Mouse (Mus musculus): ENCODE results near the gene Glb1l. TPM values are rescaled to one million over a fixed set of nuclear protein-coding genes. Genes with fewer than 3 reads are reported as not detected.

The Glb1l gene
- polyA plus RNA-seq, 1 experiment = 2.0 TPM

DNA sequence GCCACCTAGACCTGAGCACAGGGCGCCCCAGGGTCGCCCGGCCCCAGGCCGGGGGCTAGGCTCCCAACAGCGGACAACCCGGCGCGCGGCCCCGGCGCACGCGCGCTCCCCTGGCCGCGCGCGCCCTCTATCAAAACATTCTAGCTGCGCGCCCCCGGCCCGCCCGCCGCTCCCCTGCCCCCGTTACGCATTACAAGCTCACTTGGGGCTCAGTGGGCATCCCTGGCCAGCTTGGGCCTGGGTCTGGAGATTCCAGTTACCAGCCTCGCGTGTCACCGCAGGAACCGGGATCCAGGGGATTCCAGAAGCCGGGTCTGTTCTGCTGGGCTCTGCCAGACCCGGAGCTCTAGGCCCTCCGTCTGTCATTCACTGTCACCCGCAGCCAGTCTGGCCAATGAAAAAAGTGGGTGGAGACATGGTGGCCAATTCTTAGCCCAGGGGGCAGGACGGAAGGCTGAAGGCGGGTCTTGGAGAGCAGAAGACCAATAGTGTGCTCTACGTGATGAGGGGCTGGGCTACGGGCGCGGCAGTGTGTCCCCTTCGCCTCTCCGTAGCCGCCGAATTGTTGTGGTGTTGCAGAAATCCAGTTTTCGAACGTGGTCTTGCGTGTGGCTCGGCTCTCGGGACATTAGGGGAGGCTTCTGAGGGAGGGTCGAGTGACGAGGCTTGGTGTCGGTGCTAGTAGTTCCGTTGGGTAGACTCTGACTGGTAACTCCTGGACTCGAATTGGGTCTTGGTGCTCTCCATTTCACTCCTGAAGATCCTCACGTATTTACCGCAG, 18.8 kb downstream of the Glb1l start, which contains the start of the genes Ankzf1 and Atg9a:
Gene Ankzf1 (plus strand): TSS at position 530 of the 781 bp plus-strand sequence.
Gene Atg9a (minus strand): TSS at position 575 of the 781 bp plus-strand sequence.
- Histone ChIP-seq H3K79me2 (ENCODE audit: control insufficient read depth, insufficient read depth) (peaks cover 6% of the 10 kb centered on the region), H3K4me2 (ENCODE audit: low read depth) (peak within 1 kb of the TSS; percentile 93), H3ac (ENCODE audit: control insufficient read depth, insufficient read length) (peak within 1 kb of the TSS; percentile 89), H3K27me3 (ENCODE audit: control insufficient read depth, insufficient read depth, insufficient read length) (no peaks in the 10 kb centered on the region), H3K4me3 (peak within 1 kb of the TSS; percentile 94), H3K36me3 (ENCODE audit: control insufficient read depth, insufficient read depth) (peaks cover 22% of the 10 kb centered on the region)
- TF ChIP-seq POLR2A (IDR thresholded peaks at IDR 0.05; ENCODE audit: insufficient read length, low read depth) (peak; percentile 79), E2F4 (IDR thresholded peaks at IDR 0.05; ENCODE audit: insufficient read depth) (no peak), MYOG (IDR thresholded peaks at IDR 0.05; ENCODE audit: control insufficient read depth in 1 of 3, insufficient read depth in 1 of 3, insufficient read length in 2 of 3, low read depth in 2 of 3) (peak in 1 of 3 experiments; percentile 3), POLR2AphosphoS2 (IDR thresholded peaks at IDR 0.05; ENCODE audit: insufficient read length, low read depth) (peak; percentile 86), MAX (IDR thresholded peaks at IDR 0.05; ENCODE audit: low read depth) (peak; percentile 11), USF1 (IDR thresholded peaks at IDR 0.05; ENCODE audit: low read depth) (no peak), SRF (IDR thresholded peaks at IDR 0.05; ENCODE audit: control insufficient read depth, insufficient read length, low read depth) (peak; percentile 53)

DNA sequence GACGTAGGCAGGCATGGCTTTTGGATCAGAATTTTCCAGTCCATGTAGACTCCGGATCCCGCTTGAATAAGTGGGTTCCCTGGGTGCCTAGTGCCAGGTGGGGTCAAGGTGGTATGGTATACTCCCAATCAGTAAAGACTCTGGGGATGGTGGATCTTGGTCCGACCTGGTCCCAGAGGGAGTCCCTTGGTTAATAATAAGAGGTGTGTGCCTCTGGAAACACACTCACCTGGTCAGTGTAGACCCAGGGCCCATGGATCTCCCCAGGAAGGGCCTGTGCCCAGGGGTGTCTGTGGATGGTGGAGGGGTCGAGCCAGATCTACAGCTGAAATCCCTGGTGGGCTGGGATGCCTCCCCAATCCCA, 19.4 kb downstream of the Glb1l start:
- H3K79me2 ChIP-seq (ENCODE audit: control insufficient read depth, insufficient read depth) = peaks cover 6% of the 10 kb centered on the region
- H3K4me3 ChIP-seq = peak overlapping the region; percentile 94
- peaks cover 19% of the 10 kb centered on the region for H3K36me3 ChIP-seq (ENCODE audit: control insufficient read depth, insufficient read depth)
- H3ac ChIP-seq (ENCODE audit: control insufficient read depth, insufficient read length) = peak overlapping the region; percentile 89
- H3K27me3 ChIP-seq (ENCODE audit: control insufficient read depth, insufficient read depth, insufficient read length) = no peaks in the 10 kb centered on the region
- peak overlapping the region; percentile 93 for H3K4me2 ChIP-seq (ENCODE audit: low read depth)
- TF ChIP-seq POLR2A (IDR thresholded peaks at IDR 0.05; ENCODE audit: insufficient read length, low read depth) (no peak), REST (IDR thresholded peaks at IDR 0.05; ENCODE audit: insufficient read depth, insufficient read length) (no peak), TCF3 (IDR thresholded peaks at IDR 0.05; ENCODE audit: insufficient read length, low read depth) (no peak), SRF (IDR thresholded peaks at IDR 0.05; ENCODE audit: control insufficient read depth, insufficient read length, low read depth) (no peak), MYOG (IDR thresholded peaks at IDR 0.05; ENCODE audit: control insufficient read depth in 1 of 3, insufficient read depth in 1 of 3, insufficient read length in 2 of 3, low read depth in 2 of 3) (no peak), TCF12 (IDR thresholded peaks at IDR 0.05; ENCODE audit: insufficient read depth, poor library complexity, severe bottlenecking) (no peak), MYOD1 (IDR thresholded peaks at IDR 0.05; ENCODE audit: control insufficient read depth in 1 of 3, insufficient read length in 2 of 3, low read depth in 2 of 3) (no peak), CEBPB (IDR thresholded peaks at IDR 0.05; ENCODE audit: insufficient read depth, poor library complexity, severe bottlenecking) (no peak), E2F4 (IDR thresholded peaks at IDR 0.05; ENCODE audit: insufficient read depth) (no peak), MAX (IDR thresholded peaks at IDR 0.05; ENCODE audit: low read depth) (no peak), USF1 (IDR thresholded peaks at IDR 0.05; ENCODE audit: low read depth) (no peak), POLR2AphosphoS2 (IDR thresholded peaks at IDR 0.05; ENCODE audit: insufficient read length, low read depth) (no peak)

GRCm38 (mm10) chr1:75190577-75190976, 20.0 kb downstream of the Glb1l start:
- H3K4me2 ChIP-seq (ENCODE audit: low read depth) = peak overlapping the region; percentile 93
- H3K79me2 ChIP-seq (ENCODE audit: control insufficient read depth, insufficient read depth) = peaks cover 6% of the 10 kb centered on the region
- H3K36me3 ChIP-seq (ENCODE audit: control insufficient read depth, insufficient read depth) = peaks cover 13% of the 10 kb centered on the region
- no peak overlapping the region for H3ac ChIP-seq (ENCODE audit: control insufficient read depth, insufficient read length)
- no peaks in the 10 kb centered on the region for H3K27me3 ChIP-seq (ENCODE audit: control insufficient read depth, insufficient read depth, insufficient read length)
- peak overlapping the region; percentile 94 for H3K4me3 ChIP-seq
- TF ChIP-seq MYOD1 (IDR thresholded peaks at IDR 0.05; ENCODE audit: control insufficient read depth in 1 of 3, insufficient read length in 2 of 3, low read depth in 2 of 3) (no peak), MYOG (IDR thresholded peaks at IDR 0.05; ENCODE audit: control insufficient read depth in 1 of 3, insufficient read depth in 1 of 3, insufficient read length in 2 of 3, low read depth in 2 of 3) (no peak), MAX (IDR thresholded peaks at IDR 0.05; ENCODE audit: low read depth) (no peak), TCF3 (IDR thresholded peaks at IDR 0.05; ENCODE audit: insufficient read length, low read depth) (no peak), SRF (IDR thresholded peaks at IDR 0.05; ENCODE audit: control insufficient read depth, insufficient read length, low read depth) (no peak), CEBPB (IDR thresholded peaks at IDR 0.05; ENCODE audit: insufficient read depth, poor library complexity, severe bottlenecking) (no peak), POLR2AphosphoS2 (IDR thresholded peaks at IDR 0.05; ENCODE audit: insufficient read length, low read depth) (no peak), REST (IDR thresholded peaks at IDR 0.05; ENCODE audit: insufficient read depth, insufficient read length) (no peak), USF1 (IDR thresholded peaks at IDR 0.05; ENCODE audit: low read depth) (no peak), TCF12 (IDR thresholded peaks at IDR 0.05; ENCODE audit: insufficient read depth, poor library complexity, severe bottlenecking) (no peak)

DNA sequence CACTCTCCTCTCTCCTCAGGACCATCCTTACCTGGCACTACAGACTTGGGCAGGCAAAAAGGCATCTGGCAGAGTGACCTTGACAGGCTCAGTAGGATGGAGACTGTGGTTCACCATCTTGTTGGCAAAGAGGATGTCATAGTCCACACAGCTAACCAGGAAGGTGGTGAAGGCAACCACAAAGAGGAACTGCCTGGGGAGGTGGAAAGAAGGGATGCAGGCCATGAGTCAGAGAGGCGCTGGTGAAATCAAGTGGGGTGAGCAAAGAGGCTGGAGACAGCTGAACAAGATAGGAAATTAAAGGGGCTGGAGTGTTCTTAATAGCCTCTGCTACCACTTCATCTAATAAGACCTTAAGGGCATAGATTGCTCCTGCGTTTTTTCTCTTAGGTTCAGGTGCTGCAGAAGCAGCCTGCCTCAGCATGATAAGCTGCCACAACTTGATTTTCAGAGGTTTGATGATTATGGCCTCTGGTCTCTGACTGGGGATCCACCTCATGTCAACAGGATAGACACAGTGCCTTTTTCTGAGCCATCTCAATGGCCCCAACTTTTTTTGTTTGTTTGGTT, 22.6 kb downstream of the Glb1l start:
- peaks cover 7% of the 10 kb centered on the region for H3K36me3 ChIP-seq (ENCODE audit: control insufficient read depth, insufficient read depth)

More for the DNA sequence above, 22.6 kb downstream of the Glb1l start:
- H3K4me2 ChIP-seq (ENCODE audit: low read depth) = no peak overlapping the region
- H3K4me3 ChIP-seq = no peak overlapping the region
- TF ChIP-seq TCF3 (IDR thresholded peaks at IDR 0.05; ENCODE audit: insufficient read length, low read depth) (no peak), POLR2AphosphoS2 (IDR thresholded peaks at IDR 0.05; ENCODE audit: insufficient read length, low read depth) (no peak), CEBPB (IDR thresholded peaks at IDR 0.05; ENCODE audit: insufficient read depth, poor library complexity, severe bottlenecking) (no peak), MYOG (IDR thresholded peaks at IDR 0.05; ENCODE audit: control insufficient read depth in 1 of 3, insufficient read depth in 1 of 3, insufficient read length in 2 of 3, low read depth in 2 of 3) (no peak), MAX (IDR thresholded peaks at IDR 0.05; ENCODE audit: low read depth) (no peak), MYOD1 (IDR thresholded peaks at IDR 0.05; ENCODE audit: control insufficient read depth in 1 of 3, insufficient read length in 2 of 3, low read depth in 2 of 3) (no peak), E2F4 (IDR thresholded peaks at IDR 0.05; ENCODE audit: insufficient read depth) (no peak), POLR2A (IDR thresholded peaks at IDR 0.05; ENCODE audit: insufficient read length, low read depth) (no peak), SRF (IDR thresholded peaks at IDR 0.05; ENCODE audit: control insufficient read depth, insufficient read length, low read depth) (no peak), USF1 (IDR thresholded peaks at IDR 0.05; ENCODE audit: low read depth) (no peak), TCF12 (IDR thresholded peaks at IDR 0.05; ENCODE audit: insufficient read depth, poor library complexity, severe bottlenecking) (no peak)
- no peaks in the 10 kb centered on the region for H3K27me3 ChIP-seq (ENCODE audit: control insufficient read depth, insufficient read depth, insufficient read length)
- no peak overlapping the region for H3ac ChIP-seq (ENCODE audit: control insufficient read depth, insufficient read length)
- H3K79me2 ChIP-seq (ENCODE audit: control insufficient read depth, insufficient read depth) = peaks cover 6% of the 10 kb centered on the region
